Comparison of ENCODE assay signal across 15 mouse cellular contexts in genomic region chr14:104812006-104812405, GRCm38 (mm10).
"Had no signal": no experiment of that assay in that cellular context is flagged by ENCODE, and none has a peak within 500 bp of the region (broad histone marks: within the 10 kb centered on the region; RNA-seq: fewer than 3 reads in every experiment).

No protein-coding gene starts in this region.

- DNase-seq: heart, postnatal 10 days; heart, postnatal 14 days; heart, postnatal 4 days; kidney, adult 11 months; kidney, adult 18-20 months; kidney, adult 2 months; kidney, adult 8-10 months; kidney, adult 9 months; kidney, postnatal 10 days; kidney, postnatal 14 days; kidney, postnatal 25 days; kidney, postnatal 36 days; kidney, postnatal 4 days; layer of hippocampus, adult 9-11 months; layer of hippocampus, postnatal 36 days had no signal
